Mouse (Mus musculus): Measurements from ENCODE around the gene Msn. TPM values are rescaled to one million over a fixed set of nuclear protein-coding genes. Genes with fewer than 3 reads are reported as not detected.

The Msn gene
- 1,000 to 10,000 TPM in 1 of 2 experiments, 100 to 1,000 TPM in 1; 771 to 1,065 TPM for polyA plus RNA-seq (2017; shearing (Covaris generic))

DNA sequence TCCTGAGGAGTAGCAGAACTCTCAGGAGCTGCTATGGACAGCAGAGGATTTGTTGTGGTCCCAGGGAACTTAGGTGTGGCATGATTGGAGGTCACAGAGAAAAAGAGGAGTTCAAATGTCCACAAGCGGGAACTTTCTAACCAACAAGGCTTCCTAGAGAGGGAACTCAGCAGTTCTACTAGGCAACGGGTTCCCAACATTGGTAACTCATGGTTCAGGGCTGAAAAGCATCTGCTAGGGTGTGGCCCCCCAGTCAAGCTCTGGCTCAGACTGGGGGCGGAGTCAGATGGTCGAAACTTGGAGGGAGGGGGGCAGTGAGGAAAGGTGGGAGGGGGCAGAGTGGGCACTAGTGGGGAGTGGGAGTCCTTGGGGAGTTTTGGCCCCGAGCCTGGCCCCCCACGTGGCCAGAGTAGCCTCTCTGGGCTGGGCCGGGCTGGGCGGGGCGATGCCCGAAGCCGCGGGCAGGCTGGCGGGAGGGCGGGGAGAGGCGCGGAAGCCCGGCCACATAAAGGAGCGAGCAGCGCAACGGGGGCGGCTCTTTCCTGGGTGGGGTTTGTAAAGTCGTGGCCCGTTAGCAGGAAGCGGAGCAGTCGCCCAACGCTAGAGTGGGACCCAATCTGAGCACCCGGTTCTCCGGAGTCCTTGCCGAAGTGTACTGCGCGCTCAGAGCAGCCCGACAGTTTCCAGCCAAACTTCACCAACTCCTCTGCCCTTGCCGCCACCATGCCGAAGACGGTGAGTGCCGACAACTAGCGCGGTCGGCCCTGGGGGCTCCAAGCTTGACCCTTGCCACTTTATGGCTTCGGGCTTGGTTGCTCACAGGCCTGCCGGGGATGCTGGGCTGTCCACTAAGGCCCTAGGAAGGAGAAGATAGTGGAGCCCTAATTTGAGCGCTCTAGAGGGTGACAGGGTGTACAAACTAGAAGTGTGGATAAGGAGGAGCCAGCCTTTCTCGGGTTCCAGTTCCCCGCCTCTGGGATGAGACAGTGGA, at the start of gene Msn:
Msn (plus strand) TSS at position 534 of the 991 bp plus-strand sequence.
- ATAC-seq: peak; percentile 82

DNA sequence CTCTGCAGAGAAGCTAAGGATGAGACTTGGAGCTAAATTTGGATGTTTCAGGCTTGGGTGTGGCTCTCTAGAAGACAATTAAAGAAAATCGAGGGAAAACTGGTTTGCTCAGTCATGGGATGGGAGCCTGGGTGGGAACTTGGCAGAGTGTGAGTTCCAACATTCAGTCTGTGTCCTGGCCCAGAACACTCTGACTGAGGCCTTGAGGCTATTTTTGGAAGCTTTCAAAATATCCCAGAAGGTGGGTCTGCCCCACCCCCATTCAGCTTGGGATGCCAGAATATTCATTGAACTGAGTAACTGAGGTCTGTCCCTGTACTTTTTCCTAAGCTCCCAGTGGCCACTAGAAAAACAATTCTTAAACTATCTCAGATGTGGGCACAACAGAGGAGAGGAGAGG, 43.0 kb upstream of the Msn start:
- ATAC-seq: no peak

DNA sequence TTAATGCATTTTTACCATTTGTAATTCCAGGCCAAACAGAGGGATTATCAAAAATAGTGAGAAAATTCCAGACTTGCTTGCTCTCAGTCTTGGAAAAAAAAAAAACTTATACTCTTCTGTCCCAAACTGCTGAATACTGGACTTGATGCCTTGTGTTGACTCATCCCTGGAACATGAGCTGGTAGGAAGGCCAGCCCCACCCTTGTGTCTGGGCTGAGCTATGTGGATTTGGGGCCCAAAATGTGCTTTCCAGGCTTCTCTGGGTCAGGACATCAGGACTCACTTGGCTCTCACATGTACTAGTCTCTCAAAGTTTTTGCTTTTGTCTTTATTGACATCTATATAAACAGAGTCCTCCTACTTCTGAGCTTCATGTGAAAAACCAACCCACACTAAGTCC, 18.1 kb upstream of the Msn start:
- no peak for ATAC-seq

DNA sequence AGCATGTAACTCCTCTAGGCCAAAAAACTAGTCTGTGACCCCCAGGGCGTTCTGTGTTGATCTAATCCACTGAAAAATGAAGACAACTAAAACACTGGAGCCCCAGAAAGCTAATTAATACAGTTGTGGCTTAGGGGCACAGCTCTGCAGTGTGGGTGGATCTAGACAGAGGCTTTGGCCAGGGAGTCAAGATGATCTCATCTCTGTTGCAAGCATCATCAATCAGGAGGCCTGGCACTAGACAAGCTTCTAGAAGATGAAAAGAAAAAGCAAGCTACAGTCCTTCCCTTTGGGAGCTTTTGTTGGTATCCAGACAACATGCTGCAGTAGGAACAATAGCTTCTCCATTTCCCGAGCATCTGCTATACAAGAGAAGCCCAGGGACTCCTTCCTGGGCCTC, 9.6 kb upstream of the Msn start:
- ATAC-seq: no peak

DNA sequence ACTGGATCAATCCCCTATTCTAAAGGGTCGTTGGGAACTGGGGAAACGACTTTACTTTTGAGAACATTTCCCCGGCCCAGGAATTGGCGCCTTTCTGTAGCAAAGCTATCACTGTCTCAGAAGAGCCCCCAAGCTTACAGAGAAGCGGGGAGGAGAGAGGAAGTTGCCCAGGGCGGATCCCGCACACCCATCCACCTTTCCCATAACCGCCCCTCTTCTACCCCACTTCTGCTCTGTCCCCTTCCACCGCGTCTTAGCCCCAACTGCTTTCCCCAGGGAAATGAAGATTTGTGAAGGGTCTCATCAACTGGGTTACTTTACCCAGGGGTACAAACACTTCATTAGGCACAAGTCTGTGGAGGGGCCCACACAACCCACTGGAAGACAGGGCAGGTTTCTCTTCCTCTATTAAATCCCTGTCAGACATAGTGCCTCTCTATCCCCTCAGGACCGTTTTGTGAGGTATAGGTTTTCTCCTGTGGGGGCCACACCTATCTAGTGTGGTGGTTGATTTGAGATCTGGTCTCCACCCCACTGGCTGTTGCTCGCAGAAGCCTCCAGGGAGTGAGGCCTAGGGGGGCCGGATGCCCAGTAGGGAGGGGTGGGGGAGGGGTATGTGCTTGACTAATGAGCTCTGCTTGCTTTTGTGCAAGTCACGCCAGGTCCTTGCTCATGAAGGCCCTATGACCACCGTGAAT, 820 bp downstream of the Msn start:
- peak; percentile 57 for ATAC-seq

DNA sequence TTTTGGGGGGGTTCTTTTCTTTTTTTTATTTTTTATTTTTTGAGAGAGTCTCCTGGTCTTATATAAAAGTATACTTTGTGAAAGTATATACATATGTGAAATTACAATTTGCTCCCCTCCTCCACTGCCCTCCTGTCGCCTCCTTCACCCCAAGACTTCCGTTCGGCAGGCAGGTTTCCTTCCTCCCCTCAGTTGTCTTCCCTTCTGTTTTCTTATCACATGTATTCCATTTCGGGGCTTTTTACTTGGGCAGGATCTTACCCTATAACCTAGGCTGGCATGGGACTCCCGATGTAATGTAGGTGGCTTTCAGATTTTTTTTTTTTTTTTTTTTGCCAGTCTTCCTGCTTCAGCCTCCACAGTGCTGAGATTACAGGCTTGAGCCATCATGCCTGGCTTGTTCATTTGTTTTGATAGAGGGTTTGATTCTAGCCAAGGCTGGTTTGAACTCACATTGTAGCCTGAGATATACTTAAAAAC, 1.7 kb downstream of the Msn start:
- peak; percentile 31 for ATAC-seq

DNA sequence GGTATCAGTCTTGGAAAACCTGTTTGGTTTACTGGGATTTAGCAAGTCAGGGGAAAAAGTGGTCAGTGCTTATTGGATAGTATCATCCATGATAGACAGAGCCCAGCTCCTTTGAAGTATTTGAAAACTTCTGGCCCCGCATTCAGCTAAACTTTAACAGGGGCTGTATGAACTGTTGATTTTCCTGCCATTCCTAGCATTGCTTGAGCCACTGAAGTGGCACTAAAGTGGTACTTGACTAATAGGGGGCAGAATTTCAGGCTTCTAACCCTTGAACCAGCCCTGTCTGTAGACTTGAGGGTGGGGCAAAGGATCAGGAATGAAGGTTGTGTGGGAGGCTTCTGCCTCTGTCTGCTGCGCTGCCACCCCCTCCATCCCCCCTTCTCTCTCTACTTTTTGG, 3.2 kb downstream of the Msn start:
- ATAC-seq: no peak

DNA sequence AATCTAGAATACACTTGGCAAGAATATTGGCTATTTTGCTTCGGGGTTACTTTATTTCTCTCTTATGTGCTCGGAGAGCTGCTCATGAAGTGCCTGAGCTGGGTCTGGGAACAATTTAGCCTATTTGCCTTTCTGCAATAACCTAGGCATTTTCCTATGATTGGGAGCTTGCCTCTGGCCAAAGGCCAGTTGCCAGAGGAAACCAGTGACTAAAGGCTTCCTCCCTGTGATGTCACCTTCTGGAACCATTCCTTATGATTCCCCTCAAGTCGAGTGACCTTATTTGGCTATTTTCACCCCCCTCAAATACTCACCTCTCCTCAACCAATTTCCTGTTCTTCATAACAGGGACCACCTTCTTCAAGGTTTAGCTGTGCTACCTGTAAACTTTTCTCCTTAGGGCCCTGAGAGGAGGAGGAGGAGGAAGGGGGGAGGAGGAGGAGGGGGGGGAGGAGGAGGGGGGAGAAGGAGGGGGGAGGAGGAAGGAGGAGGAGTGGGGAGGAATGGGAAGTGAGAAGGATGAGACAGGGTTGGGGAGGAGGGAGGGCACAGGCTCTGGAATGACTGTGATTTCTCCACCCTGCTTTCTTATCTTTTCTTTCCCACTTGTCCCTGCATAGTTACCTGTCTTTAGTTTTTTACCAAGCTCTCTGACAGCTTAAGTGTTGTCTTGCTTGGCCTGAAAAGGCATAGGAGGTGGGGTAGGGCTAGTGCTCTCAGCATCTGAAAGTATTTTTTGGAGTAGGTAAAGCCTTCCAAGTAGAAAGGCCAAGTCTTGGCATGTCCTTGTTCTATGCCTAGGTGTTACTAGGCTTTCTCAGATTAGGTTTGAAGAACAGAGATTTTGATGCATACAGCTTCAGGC, 11.8 kb downstream of the Msn start:
- ATAC-seq: no peak

DNA sequence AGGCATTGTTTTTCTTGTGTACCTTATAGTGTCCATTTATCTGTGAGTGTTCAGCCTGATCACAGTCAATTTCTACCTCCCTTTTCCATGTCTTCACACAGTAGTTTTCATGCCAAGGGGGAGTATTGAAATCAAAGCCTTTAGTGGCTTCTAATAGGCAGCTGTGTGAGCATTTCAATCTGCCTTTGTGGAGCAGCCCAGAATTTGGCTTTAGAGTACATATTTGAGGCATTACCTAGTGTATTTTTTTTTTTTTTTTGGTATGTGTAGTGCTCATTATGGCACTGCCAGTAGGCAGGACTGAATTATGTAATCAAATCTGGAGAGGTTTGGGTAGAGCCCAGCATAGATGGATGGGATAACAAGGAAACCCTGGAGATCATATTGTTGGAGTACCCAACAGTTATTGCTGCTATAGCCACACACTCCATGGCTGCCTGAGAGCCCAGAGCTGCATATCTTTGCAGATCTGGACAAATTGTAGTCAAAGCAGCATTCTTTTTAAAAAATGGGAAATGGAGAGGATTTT, 17.3 kb downstream of the Msn start:
- no peak for ATAC-seq

DNA sequence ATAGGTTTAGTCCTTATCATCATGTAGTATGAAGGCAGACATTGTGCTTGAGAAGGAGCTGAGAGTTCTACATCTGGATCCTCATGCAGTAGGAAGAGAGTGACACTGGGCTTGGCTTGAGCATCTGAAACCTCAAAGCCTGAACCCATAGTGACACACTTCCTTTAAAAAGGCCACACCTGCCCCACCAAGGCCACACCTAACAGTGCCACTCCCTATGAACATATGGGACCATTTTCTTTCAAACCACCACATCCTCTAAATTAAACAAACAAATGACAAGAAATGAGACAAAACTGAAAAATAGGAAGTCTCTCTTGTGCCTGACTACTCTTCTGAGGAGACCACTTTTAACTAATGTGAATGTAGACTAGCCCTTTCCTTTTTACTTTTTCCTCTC, 19.7 kb downstream of the Msn start:
- ATAC-seq: peak; percentile 60

DNA sequence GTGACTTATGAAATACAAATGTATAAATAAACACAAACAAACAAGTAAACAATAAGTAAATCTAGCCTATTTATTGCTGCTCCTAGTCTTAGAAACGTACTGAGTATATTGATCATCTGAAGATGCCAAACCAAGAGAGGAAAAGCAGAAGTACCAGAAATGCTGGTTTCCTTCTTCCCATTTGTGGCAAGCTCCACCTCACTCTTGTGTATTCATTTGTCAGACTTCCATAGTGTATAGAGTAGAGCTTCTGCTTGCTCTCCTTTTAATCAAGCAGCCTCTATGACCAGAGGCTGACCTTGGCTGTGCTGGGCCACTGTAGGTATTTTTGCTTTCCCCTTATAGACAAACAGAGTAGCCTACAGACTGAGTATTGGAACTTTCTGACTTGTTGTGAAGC, 21.5 kb downstream of the Msn start:
- no peak for ATAC-seq

DNA sequence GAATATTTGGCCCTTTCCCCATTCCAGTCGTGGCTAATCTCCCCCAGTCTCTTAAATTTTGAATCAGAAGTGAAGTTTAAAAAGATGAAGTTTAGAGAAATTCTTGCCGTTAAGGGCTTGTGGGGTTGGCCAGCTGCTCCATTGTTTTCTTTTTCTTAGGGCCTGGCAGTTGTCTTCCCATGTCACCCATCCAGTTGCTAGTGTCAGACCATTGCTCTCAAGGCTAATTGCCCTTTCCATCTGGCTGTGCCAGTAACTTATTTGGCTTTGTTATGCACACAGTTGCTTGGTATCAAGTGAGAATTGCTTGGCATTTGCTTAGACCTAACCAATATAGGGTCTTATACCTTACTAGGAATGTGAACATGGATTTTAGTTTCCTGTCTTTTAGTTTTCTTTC, 24.2 kb downstream of the Msn start:
- no peak for ATAC-seq

DNA sequence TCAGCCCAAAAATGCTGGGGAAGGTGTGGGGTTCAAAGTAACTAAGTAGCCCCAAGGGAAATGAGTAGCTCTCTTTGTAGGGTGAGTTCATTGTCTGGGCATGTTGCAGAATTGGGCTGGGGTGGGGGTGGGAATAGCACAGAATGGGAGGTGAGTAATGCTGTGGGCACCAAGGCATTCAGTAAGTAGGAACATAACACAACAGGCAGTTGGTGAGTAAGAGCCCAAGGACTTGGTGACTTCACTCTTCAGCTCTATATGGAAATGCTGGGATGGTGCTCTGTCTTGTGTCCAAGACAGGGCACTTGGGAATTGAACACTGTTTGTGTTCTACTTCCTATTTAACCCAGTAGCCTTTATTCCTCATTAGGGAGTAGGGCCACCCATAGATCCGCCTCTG, 26.1 kb downstream of the Msn start:
- no peak for ATAC-seq

DNA sequence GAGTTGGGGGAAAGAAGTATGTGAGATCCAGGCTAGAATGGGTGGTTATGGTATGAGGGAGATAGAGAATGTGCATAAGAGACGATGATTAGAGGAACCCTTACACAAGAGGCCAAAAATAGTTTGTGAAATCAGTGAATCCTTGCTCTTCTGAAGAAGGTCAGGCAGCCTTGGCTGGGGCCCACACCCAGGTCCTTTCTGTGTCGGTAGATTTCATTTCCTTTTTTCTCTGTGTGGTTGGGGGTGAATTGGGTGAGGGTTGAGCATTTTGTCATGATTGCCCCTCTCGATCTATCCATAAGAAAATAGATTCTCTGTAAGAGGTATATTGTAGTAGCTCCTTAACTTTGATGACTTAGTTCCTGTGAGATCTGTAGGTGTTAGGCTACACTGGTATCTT, 31.0 kb downstream of the Msn start:
- ATAC-seq: no peak

DNA sequence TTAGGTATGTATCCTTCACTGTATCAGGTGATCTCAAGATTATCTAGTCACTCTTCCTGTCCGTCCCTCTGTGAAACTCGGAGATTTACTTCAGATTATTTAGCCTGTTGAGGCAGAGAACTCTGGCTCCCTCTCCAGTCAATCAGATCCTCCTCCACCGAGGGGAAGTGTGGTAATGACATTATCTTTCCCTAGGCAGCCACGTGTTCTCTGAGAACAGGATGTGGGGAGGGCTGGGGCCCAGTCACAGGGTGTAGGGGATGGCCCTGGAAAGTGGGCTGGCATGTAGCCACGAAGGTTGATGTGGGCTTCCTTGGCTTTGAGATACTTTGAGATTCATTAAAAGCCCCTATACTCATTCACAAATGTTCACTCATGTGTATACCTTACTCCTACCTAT, 34.3 kb downstream of the Msn start:
- peak; percentile 83 for ATAC-seq

DNA sequence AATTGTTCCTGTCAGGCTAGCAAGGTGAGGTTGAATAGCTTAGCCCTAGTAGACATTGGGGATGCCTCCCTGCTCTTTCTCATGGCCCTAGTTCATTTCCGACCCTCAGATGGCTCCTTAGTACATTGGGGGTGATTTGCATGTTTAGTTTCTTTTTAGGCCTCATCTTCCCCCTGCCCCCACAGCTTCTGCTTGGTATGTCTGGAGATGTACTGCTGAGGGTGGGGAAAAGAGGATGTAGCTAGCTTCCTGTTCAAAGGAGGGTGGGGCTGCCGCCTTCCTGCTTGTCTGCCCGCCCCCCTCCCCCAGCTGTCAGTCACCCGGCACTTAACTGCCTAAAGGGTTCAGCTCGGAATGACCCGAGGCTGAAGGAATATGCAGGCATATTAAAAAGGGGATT, 34.8 kb downstream of the Msn start:
- ATAC-seq: peak; percentile 74

DNA sequence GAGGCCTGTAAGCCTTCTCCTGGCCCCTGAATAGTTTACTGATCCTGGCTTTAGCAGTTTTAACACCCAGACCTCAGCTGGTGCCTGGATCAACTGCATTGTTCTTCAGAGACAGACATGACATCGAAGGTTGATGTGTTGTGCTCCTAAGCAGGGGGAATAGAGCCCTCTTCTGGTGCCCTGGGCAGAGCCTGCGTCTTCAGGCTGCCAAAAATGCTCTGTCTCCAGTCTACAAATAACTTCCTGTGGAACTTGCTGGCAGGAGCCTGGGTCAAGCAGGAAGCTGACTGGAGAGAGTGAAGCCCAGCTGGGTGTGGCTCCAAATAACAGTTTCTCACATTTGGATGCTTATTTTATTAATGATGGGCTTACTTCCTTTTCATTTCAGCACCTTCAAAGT, 37.4 kb downstream of the Msn start:
- no peak for ATAC-seq

DNA sequence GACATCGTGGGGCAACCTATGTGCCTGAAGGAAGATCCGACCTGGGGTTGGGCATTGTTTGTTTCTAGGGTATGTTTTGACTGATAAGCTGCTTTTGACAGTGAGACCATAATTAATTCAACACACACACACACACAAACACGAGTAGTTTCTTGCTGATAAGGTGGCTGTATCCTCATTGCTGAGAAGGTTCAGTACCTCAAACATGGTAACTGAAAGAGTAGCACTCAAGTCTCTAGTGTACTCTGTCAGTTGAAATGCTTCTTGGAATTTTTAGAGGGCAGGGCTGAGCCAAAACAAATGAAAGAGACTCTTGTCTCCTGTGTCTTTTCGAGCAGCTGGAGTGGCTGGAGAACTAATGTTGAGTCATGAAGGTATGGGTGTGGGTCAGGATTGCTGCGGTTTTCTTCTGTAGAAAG, 38.4 kb downstream of the Msn start:
- ATAC-seq: no peak

DNA sequence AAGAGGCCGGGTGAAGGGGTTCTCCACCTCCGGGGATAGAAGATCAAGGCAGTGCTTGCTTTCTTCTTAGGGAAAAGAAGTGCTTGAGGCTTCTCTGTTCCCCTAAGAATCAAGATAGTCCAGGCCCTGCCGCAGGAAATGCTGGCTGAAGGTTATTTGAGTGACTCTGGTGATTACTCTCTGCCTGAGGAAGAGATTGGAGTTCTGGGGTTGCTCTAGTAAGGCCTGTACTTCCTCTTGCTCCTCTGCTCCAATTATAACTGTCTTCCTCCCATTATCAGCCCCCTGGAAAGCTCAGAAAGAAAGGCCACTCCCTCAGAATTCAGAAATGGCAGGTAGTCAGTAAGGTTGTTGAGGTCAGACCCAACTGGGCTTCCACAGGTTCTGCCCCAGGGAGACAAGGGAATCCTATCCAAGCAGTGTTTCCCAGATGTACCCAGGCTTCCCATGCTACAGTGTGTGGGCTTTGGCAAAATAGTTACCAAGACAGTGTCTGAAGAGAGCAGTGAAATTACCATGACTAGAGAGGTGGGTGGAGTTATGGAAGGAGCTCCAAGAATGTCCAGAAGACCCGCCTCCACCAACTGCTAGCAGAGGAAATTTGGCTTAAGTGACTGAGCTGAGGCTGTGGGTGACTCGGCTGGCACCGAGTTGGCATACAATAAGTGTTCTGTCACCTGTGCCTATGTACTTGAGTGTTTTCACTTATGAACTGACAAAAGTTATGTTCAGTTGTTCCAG, 39.2 kb downstream of the Msn start:
- ATAC-seq: no peak

DNA sequence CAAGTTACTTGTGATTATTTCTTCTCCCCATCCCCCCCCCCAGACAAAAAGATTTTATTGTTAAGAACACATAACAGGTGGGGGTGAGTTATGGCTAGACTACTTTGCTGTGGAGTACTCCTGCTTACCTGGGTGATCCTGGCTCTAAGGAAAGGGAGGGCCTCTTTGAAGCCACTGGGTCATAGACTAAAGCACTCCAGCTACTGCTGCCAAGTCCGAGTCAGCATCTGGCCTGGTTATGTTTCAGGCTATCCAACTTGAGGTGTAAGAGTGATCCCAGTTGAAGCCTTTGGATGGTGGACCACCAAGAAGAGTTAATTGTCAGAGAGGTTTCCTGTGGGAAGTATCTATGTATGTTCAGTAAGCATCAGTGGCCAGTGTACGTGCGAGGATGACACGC, 39.7 kb downstream of the Msn start:
- no peak for ATAC-seq

DNA sequence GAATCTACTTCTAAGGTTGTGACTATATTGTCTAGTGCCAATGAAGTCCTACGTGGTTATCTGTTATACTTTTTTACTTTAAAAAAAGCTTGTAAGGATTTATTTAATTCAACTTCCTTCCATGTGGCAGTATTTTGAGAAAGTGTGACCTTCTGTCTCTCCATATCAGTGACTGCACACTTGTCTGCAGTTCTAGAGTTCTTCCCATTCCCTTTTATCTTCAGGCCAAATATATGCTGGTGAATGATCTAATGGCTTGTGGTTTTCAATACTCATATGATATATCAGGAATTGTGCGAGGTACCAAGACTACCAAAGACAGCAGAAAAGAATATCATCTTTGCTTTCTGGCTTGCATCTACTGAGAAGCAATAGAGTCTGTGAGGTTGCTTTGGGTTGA, 43.4 kb downstream of the Msn start:
- ATAC-seq: no peak
